Mouse (Mus musculus): ENCODE measurements around the gene Dpp6. TPM values are rescaled to one million over a fixed set of nuclear protein-coding genes. Genes with fewer than 3 reads are reported as not detected.

Dpp6 gene
- polyA plus RNA-seq, 2 experiments = 2.4 to 5.0 TPM

DNA sequence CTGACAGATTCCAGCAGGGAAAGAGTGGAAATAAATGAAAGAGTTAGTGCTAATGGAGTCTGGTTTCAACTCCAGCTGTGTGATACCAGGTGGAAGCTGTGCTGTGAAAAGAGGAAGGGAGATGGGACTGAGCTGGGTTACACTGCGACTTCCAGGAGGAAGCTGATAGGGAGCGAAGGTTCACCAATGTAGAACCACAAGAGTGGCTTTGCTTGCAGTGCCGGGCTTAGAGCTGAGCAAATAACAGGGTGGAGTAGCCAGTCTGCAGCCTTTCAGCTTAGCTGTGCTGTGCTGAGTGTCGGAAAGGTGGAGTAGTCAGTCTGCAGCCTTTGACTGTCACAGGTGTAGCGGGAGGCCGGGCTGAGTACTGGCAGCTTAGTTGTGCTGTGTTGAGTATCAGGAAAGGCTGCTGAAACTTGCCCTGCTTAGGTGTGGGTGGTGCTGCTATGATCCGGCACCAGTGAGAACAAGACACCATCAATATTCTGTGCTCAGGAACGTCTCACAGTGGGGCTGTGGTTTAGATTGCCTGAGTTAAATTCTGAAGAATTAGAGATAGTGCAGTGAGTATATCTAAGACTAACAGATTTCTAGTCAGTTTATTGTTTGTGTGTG is 457.9 kb downstream of the Dpp6 start:
- Histone ChIP-seq H3K9me3 (ENCODE audit: control insufficient read depth, low read length) (no peaks in the 10 kb centered on the region), H3K27ac (replicated peaks; ENCODE audit: low read depth, low read length) (no peak overlapping the region), H3K4me1 (ENCODE audit: control insufficient read depth, insufficient read depth, low read length) (no peaks in the 10 kb centered on the region), H3K4me3 (replicated peaks; ENCODE audit: low read length) (no peak overlapping the region), H3K4me2 (replicated peaks; ENCODE audit: low read depth, low read length, severe bottlenecking) (no peak overlapping the region), H3K36me3 (ENCODE audit: control insufficient read depth, insufficient read depth, low read length) (no peaks in the 10 kb centered on the region), H3K9ac (ENCODE audit: low read depth, low read length, severe bottlenecking) (no peak overlapping the region), H3K27me3 (ENCODE audit: control insufficient read depth, insufficient read depth, low read length) (no peaks in the 10 kb centered on the region)
- TF ChIP-seq POLR2A (IDR thresholded peaks at IDR 0.05; ENCODE audit: borderline replicate concordance, extremely low read depth, insufficient read depth, insufficient read length) = no peak
- ATAC-seq (ENCODE audit: low FRiP score, low read depth) = no peak
- no peak for DNase-seq (ENCODE audit: low spot score)
- WGBS = 70% methylated on average over 8 of the region's 8 CpGs

GRCm38 (mm10) chr5:27275871-27276270 is 458.9 kb downstream of the Dpp6 start:
- 86% methylated on average over 1 of the region's 1 CpGs for WGBS
- no peak for ATAC-seq (ENCODE audit: low FRiP score, low read depth)
- Histone ChIP-seq H3K4me3 (replicated peaks; ENCODE audit: low read length) (no peak overlapping the region), H3K27ac (replicated peaks; ENCODE audit: low read depth, low read length) (no peak overlapping the region), H3K27me3 (ENCODE audit: control insufficient read depth, insufficient read depth, low read length) (no peaks in the 10 kb centered on the region), H3K4me1 (ENCODE audit: control insufficient read depth, insufficient read depth, low read length) (no peaks in the 10 kb centered on the region), H3K36me3 (ENCODE audit: control insufficient read depth, insufficient read depth, low read length) (no peaks in the 10 kb centered on the region), H3K4me2 (replicated peaks; ENCODE audit: low read depth, low read length, severe bottlenecking) (no peak overlapping the region), H3K9me3 (ENCODE audit: control insufficient read depth, low read length) (no peaks in the 10 kb centered on the region), H3K9ac (ENCODE audit: low read depth, low read length, severe bottlenecking) (no peak overlapping the region)
- TF ChIP-seq POLR2A (IDR thresholded peaks at IDR 0.05; ENCODE audit: borderline replicate concordance, extremely low read depth, insufficient read depth, insufficient read length) = no peak
- no peak for DNase-seq (ENCODE audit: low spot score)

GRCm38 (mm10) chr5:27278120-27278645 is 461.2 kb downstream of the Dpp6 start:
- Histone ChIP-seq H3K4me3 (replicated peaks; ENCODE audit: low read length) (no peak overlapping the region), H3K36me3 (ENCODE audit: control insufficient read depth, insufficient read depth, low read length) (no peaks in the 10 kb centered on the region), H3K4me1 (ENCODE audit: control insufficient read depth, insufficient read depth, low read length) (no peaks in the 10 kb centered on the region), H3K9ac (ENCODE audit: low read depth, low read length, severe bottlenecking) (no peak overlapping the region), H3K4me2 (replicated peaks; ENCODE audit: low read depth, low read length, severe bottlenecking) (no peak overlapping the region), H3K27me3 (ENCODE audit: control insufficient read depth, insufficient read depth, low read length) (no peaks in the 10 kb centered on the region), H3K27ac (replicated peaks; ENCODE audit: low read depth, low read length) (no peak overlapping the region), H3K9me3 (ENCODE audit: control insufficient read depth, low read length) (no peaks in the 10 kb centered on the region)
- TF ChIP-seq POLR2A (IDR thresholded peaks at IDR 0.05; ENCODE audit: borderline replicate concordance, extremely low read depth, insufficient read depth, insufficient read length) = no peak
- ATAC-seq (ENCODE audit: low FRiP score, low read depth) = no peak
- DNase-seq (ENCODE audit: low spot score) = no peak
- WGBS = 65% methylated on average over 10 of the region's 10 CpGs

- TF ChIP-seq POLR2A (IDR thresholded peaks at IDR 0.05; ENCODE audit: borderline replicate concordance, extremely low read depth, insufficient read depth, insufficient read length) = no peak
- no peaks in the 10 kb centered on the region for H3K4me1 ChIP-seq (ENCODE audit: control insufficient read depth, insufficient read depth, low read length)
- ATAC-seq (ENCODE audit: low FRiP score, low read depth) = no peak
- H3K36me3 ChIP-seq (ENCODE audit: control insufficient read depth, insufficient read depth, low read length) = no peaks in the 10 kb centered on the region
- H3K9me3 ChIP-seq (ENCODE audit: control insufficient read depth, low read length) = no peaks in the 10 kb centered on the region
- H3K9ac ChIP-seq (ENCODE audit: low read depth, low read length, severe bottlenecking) = no peak overlapping the region
- no peak overlapping the region for H3K27ac ChIP-seq (replicated peaks; ENCODE audit: low read depth, low read length)
- no peak overlapping the region for H3K4me3 ChIP-seq (replicated peaks; ENCODE audit: low read length)
- no peaks in the 10 kb centered on the region for H3K27me3 ChIP-seq (ENCODE audit: control insufficient read depth, insufficient read depth, low read length)
- WGBS = 62% methylated on average over 4 of the region's 4 CpGs
- H3K4me2 ChIP-seq (replicated peaks; ENCODE audit: low read depth, low read length, severe bottlenecking) = no peak overlapping the region
- no peak for DNase-seq (ENCODE audit: low spot score)
Measured at GRCm38 (mm10) chr5:27286876-27287275, 469.9 kb downstream of the Dpp6 start.

- 87% methylated on average over 8 of the region's 8 CpGs for WGBS
- Histone ChIP-seq H3K27ac (replicated peaks; ENCODE audit: low read depth, low read length) (no peak overlapping the region), H3K36me3 (ENCODE audit: control insufficient read depth, insufficient read depth, low read length) (no peaks in the 10 kb centered on the region), H3K4me3 (replicated peaks; ENCODE audit: low read length) (no peak overlapping the region), H3K4me2 (replicated peaks; ENCODE audit: low read depth, low read length, severe bottlenecking) (no peak overlapping the region), H3K9ac (ENCODE audit: low read depth, low read length, severe bottlenecking) (no peak overlapping the region), H3K27me3 (ENCODE audit: control insufficient read depth, insufficient read depth, low read length) (no peaks in the 10 kb centered on the region), H3K4me1 (ENCODE audit: control insufficient read depth, insufficient read depth, low read length) (no peaks in the 10 kb centered on the region), H3K9me3 (ENCODE audit: control insufficient read depth, low read length) (no peaks in the 10 kb centered on the region)
- DNase-seq (ENCODE audit: low spot score) = no peak
- no peak for ATAC-seq (ENCODE audit: low FRiP score, low read depth)
- TF ChIP-seq POLR2A (IDR thresholded peaks at IDR 0.05; ENCODE audit: borderline replicate concordance, extremely low read depth, insufficient read depth, insufficient read length) = no peak
Measured at GRCm38 (mm10) chr5:27291378-27291777, 474.4 kb downstream of the Dpp6 start.

All from limb, embryonic 14.5 days (tissue).